Comparison of ENCODE assay signal across 17 mouse cellular contexts in genomic region chr16:91937281-91937680, GRCm38 (mm10).
DNase-seq lines count a peak whose midpoint lies in the region; ATAC-seq and TF ChIP-seq lines count a peak whose summit lies in the region.
"Had no signal": no experiment of that assay in that cellular context is flagged by ENCODE, and none has a peak within 500 bp of the region (broad histone marks: within the 10 kb centered on the region; RNA-seq: fewer than 3 reads in every experiment).

No protein-coding gene starts in this region.

- H3K4me1 ChIP-seq in heart, embryonic 10.5 days = peaks cover 14% of the 10 kb centered on the region
- H3K4me1 ChIP-seq in kidney, adult 2 months (ENCODE audit: control insufficient read depth, insufficient read depth, low read length) = peaks cover 4% of the 10 kb centered on the region; the same call in 1 of the 2 replicates
- no peaks in the 10 kb centered on the region for H3K4me1 ChIP-seq in forebrain, embryonic 15.5 days
- H3K4me1 ChIP-seq: embryonic facial prominence, embryonic 15.5 days; forebrain, embryonic 10.5 days had no signal

- no peaks in the 10 kb centered on the region for H3K9me3 ChIP-seq in heart, embryonic 10.5 days
- no peaks in the 10 kb centered on the region for H3K9me3 ChIP-seq in forebrain, embryonic 15.5 days
- H3K9me3 ChIP-seq: embryonic facial prominence, embryonic 15.5 days; forebrain, embryonic 10.5 days; heart, embryonic 12.5 days had no signal

- H3K4me2 ChIP-seq in forebrain, embryonic 15.5 days (replicated peaks) = no peak overlapping the region
- H3K4me2 ChIP-seq: embryonic facial prominence, embryonic 15.5 days; heart, embryonic 12.5 days had no signal

- no peak for TF ChIP-seq POLR2A in kidney, adult 2 months (IDR thresholded peaks at IDR 0.05; ENCODE audit: low read depth, low read length)

- no peak for TF ChIP-seq CTCF in kidney, adult 2 months (conservative IDR thresholded peaks at IDR 0.05; ENCODE audit: insufficient read depth, insufficient read length, low read depth, low read length)

- no peak overlapping the region for H3K9ac ChIP-seq in forebrain, embryonic 15.5 days (replicated peaks)
- H3K9ac ChIP-seq: embryonic facial prominence, embryonic 15.5 days; heart, embryonic 12.5 days had no signal

- ATAC-seq in forebrain, embryonic 15.5 days (replicated peaks) = no peak

- no peaks in the 10 kb centered on the region for H3K27me3 ChIP-seq in heart, embryonic 10.5 days (ENCODE audit: insufficient read depth, poor library complexity, severe bottlenecking)
- no peaks in the 10 kb centered on the region for H3K27me3 ChIP-seq in kidney, adult 2 months (replicated peaks; ENCODE audit: control insufficient read depth, insufficient read depth, low read length)
- H3K27me3 ChIP-seq in forebrain, embryonic 15.5 days = no peaks in the 10 kb centered on the region
- H3K27me3 ChIP-seq: embryonic facial prominence, embryonic 15.5 days; heart, embryonic 12.5 days had no signal

- DNase-seq in heart, adult 11 months = peak; percentile 82
- no peak for DNase-seq in heart, embryonic 10.5 days (ENCODE audit: low spot score)
- DNase-seq in kidney, adult 2 months = no peak
- DNase-seq in kidney, adult 9 months = no peak
- DNase-seq in urinary bladder, postnatal 10 days (ENCODE audit: low spot score) = peak; percentile 7
- no peak for DNase-seq in urinary bladder, postnatal 14 days (ENCODE audit: low spot score)
- DNase-seq: adrenal gland, postnatal 10 days; cerebellum, adult 11-12 months; cerebellum, adult 9-11 months; cerebellum, postnatal 36 days; gastrocnemius, postnatal 10 days; heart, adult 2 months had no signal

- 82% methylated on average over 11 of the region's 11 CpGs for WGBS in heart, embryonic 10.5 days
- 83% methylated on average over 11 of the region's 11 CpGs for WGBS in kidney, adult 2 months
- 92% methylated on average over 11 of the region's 11 CpGs for WGBS in forebrain, embryonic 15.5 days

- no peak overlapping the region for H3K4me3 ChIP-seq in heart, embryonic 10.5 days
- no peak overlapping the region for H3K4me3 ChIP-seq in kidney, adult 2 months (ENCODE audit: insufficient read depth, low read depth, low read length)
- H3K4me3 ChIP-seq in forebrain, embryonic 15.5 days = no peak overlapping the region
- H3K4me3 ChIP-seq: embryonic facial prominence, embryonic 15.5 days; erythroblast, embryonic 14.5 days; forebrain, embryonic 10.5 days; heart, adult 2 months; heart, embryonic 12.5 days had no signal

- no peak overlapping the region for H3K27ac ChIP-seq in heart, embryonic 10.5 days
- H3K27ac ChIP-seq in kidney, adult 2 months (ENCODE audit: insufficient read depth, low read depth, low read length) = 0 out of 2 replicates have a peak overlapping the region, but pooled peaks have one; percentile 1
- H3K27ac ChIP-seq in forebrain, embryonic 15.5 days (replicated peaks) = no peak overlapping the region
- H3K27ac ChIP-seq: embryonic facial prominence, embryonic 15.5 days; heart, adult 2 months had no signal

- no peaks in the 10 kb centered on the region for H3K36me3 ChIP-seq in heart, embryonic 10.5 days
- H3K36me3 ChIP-seq in kidney, adult 2 months (ENCODE audit: control insufficient read depth, insufficient read depth, low read length) = no peaks in the 10 kb centered on the region
- no peaks in the 10 kb centered on the region for H3K36me3 ChIP-seq in forebrain, embryonic 15.5 days
- H3K36me3 ChIP-seq: embryonic facial prominence, embryonic 15.5 days; forebrain, embryonic 10.5 days; heart, embryonic 12.5 days had no signal

Comparison
In these comparisons a context has a peak if more than half of its experiments do, and no peak if none do; other contexts are left out.
1. DNase-seq: peak in heart, adult 11 months (single experiment) and urinary bladder, postnatal 10 days (single experiment); none in heart, embryonic 10.5 days (single experiment), kidney, adult 2 months (single experiment), kidney, adult 9 months (single experiment) and urinary bladder, postnatal 14 days (single experiment).